Mouse (Mus musculus) embryonic facial prominence, embryonic 14.5 days (tissue): ENCODE results near the gene Rab37. TPM values are rescaled to one million over a fixed set of nuclear protein-coding genes. Genes with fewer than 3 reads are reported as not detected.

Source experiments
- ATAC-seq: fragments of 200-750 bp; cut with Nextera tagmentation; 2 replicates; pipeline ENCODE4 v1.8.0; 2017; ENCODE audit warnings: low read depth, moderate number of reproducible peaks, moderate TSS enrichment
- DNase-seq: peaks from one replicate; pipeline ENCODE4 v3.0.0-alpha.2; 2015; ENCODE audit warnings: low spot score
- H3K27ac ChIP-seq: fragments of 300-500 bp; sonication (generic); replicated peaks from 2 replicates; pipeline ENCODE4 v1.5.1; 2014; ENCODE audit warnings: low read depth, mild to moderate bottlenecking, low read length, moderate library complexity
- H3K27me3 ChIP-seq: fragments of 300-500 bp; sonication (generic); replicated peaks from 2 replicates; pipeline ENCODE4 v1.6.1; 2014; ENCODE audit warnings: low read length; ENCODE audit not compliant: control insufficient read depth, insufficient read depth
- H3K36me3 ChIP-seq: fragments of 300-500 bp; sonication (generic); 2 replicates; pipeline ENCODE4 v1.6.1; 2014; ENCODE audit warnings: low read length, mixed read lengths; ENCODE audit not compliant: control insufficient read depth, insufficient read depth
- H3K4me1 ChIP-seq: fragments of 300-500 bp; sonication (generic); 2 replicates; pipeline ENCODE4 v1.6.1; 2014; ENCODE audit warnings: antibody characterized with exemption, low read length; ENCODE audit not compliant: control insufficient read depth, insufficient read depth
- H3K4me2 ChIP-seq: fragments of 300-500 bp; sonication (generic); 2 replicates; pipeline ENCODE4 v1.6.1; 2014; ENCODE audit warnings: low read depth, mild to moderate bottlenecking, low read length, moderate library complexity, mixed read lengths
- H3K4me3 ChIP-seq: fragments of 300-500 bp; sonication (generic); 2 replicates; pipeline ENCODE4 v1.5.1; 2014; ENCODE audit warnings: low read depth, mild to moderate bottlenecking, low read length
- H3K9ac ChIP-seq: fragments of 300-500 bp; sonication (generic); 2 replicates; pipeline ENCODE4 v1.6.1; 2014; ENCODE audit warnings: low read depth, mild to moderate bottlenecking, low read length, moderate library complexity, mixed read lengths
- H3K9me3 ChIP-seq: fragments of 300-500 bp; sonication (generic); 2 replicates; pipeline ENCODE4 v1.6.1; 2016; ENCODE audit warnings: low read length; ENCODE audit not compliant: control insufficient read depth
- WGBS: fragments of 180-500 bp; shearing (Covaris S2); extraction: QIAGEN DNeasy Blood & Tissue Kit; methylation state at CpG from one replicate; pipeline ENCODE4 v1.1.7; 2014; 5-methylcytosine and 5-hydroxymethylcytosine counted together
- polyA plus RNA-seq: library from polyadenylated mRNA; unstranded; fragments of >200 nt; fragmentation: Nextera tagmentation; extraction: Ambion mirVana; gene quantifications from 2 replicates; pipeline ENCODE4 v1.2.1, GENCODE M21; 2014

Rab37 gene
- polyA plus RNA-seq, 1 experiment from 2014 or later = 1.6 TPM

GRCm38 (mm10) chr11:115153088-115153487 is 61.9 kb downstream of the Rab37 start:
- DNase-seq (no peak), ATAC-seq (no peak)
- Histone ChIP-seq H3K4me2 (no peak overlapping the region), H3K27ac (no peak overlapping the region), H3K36me3 (no peaks in the 10 kb centered on the region), H3K9ac (no peak overlapping the region), H3K27me3 (peaks cover 32% of the 10 kb centered on the region), H3K4me1 (peaks cover 2% of the 10 kb centered on the region), H3K4me3 (no peak overlapping the region), H3K9me3 (no peaks in the 10 kb centered on the region)
- WGBS = 78% methylated on average over 9 of the region's 9 CpGs

- peak; percentile 60 for ATAC-seq
- H3K4me1 ChIP-seq = peaks cover 7% of the 10 kb centered on the region
- H3K27me3 ChIP-seq = peaks cover 32% of the 10 kb centered on the region
- DNase-seq = peak; percentile 71
- no peaks in the 10 kb centered on the region for H3K36me3 ChIP-seq
- H3K9me3 ChIP-seq = no peaks in the 10 kb centered on the region
- no peak overlapping the region for H3K27ac ChIP-seq
- H3K9ac ChIP-seq = 0 out of 2 replicates have a peak overlapping the region, but pooled peaks have one; percentile 34
- peak overlapping the region; percentile 25 for H3K4me3 ChIP-seq
- peak overlapping the region; percentile 51 for H3K4me2 ChIP-seq
- WGBS = under 1% methylated on average over 23 of the region's 35 CpGs
Measured at GRCm38 (mm10) chr11:115153699-115154292, 62.6 kb downstream of the Rab37 start.

GRCm38 (mm10) chr11:115155053-115155634 is 63.9 kb downstream of the Rab37 start:
- Histone ChIP-seq H3K9ac (no peak overlapping the region), H3K9me3 (no peaks in the 10 kb centered on the region), H3K27me3 (peaks cover 32% of the 10 kb centered on the region), H3K27ac (no peak overlapping the region), H3K4me3 (no peak overlapping the region), H3K36me3 (no peaks in the 10 kb centered on the region), H3K4me2 (no peak overlapping the region), H3K4me1 (peaks cover 7% of the 10 kb centered on the region)
- WGBS = 7% methylated on average over 5 of the region's 5 CpGs
- ATAC-seq = no peak
- no peak for DNase-seq

GRCm38 (mm10) chr11:115157933-115158719 is 66.9 kb downstream of the Rab37 start:
- DNase-seq (no peak), ATAC-seq (no peak)
- H3K4me1 ChIP-seq = peaks cover 16% of the 10 kb centered on the region
- peak overlapping the region; percentile 15; the same call in 1 of the 2 replicates for H3K9ac ChIP-seq
- no peak overlapping the region for H3K4me2 ChIP-seq
- WGBS = 22% methylated on average over 10 of the region's 12 CpGs
- no peak overlapping the region for H3K4me3 ChIP-seq
- no peaks in the 10 kb centered on the region for H3K36me3 ChIP-seq
- peaks cover 29% of the 10 kb centered on the region for H3K27me3 ChIP-seq
- H3K27ac ChIP-seq = no peak overlapping the region; the same call in 1 of the 2 replicates
- no peaks in the 10 kb centered on the region for H3K9me3 ChIP-seq

GRCm38 (mm10) chr11:115160016-115160797 is 69.0 kb downstream of the Rab37 start:
- WGBS = 59% methylated on average over 11 of the region's 11 CpGs

GRCm38 (mm10) chr11:115160883-115161577 is 69.8 kb downstream of the Rab37 start:
- H3K27me3 ChIP-seq = peaks cover 31% of the 10 kb centered on the region
- no peak overlapping the region for H3K27ac ChIP-seq
- H3K9ac ChIP-seq = no peak overlapping the region
- no peaks in the 10 kb centered on the region for H3K9me3 ChIP-seq
- no peaks in the 10 kb centered on the region for H3K36me3 ChIP-seq
- H3K4me3 ChIP-seq = no peak overlapping the region
- WGBS = 32% methylated on average over 10 of the region's 10 CpGs
- DNase-seq = peak; percentile 62
- peaks cover 32% of the 10 kb centered on the region for H3K4me1 ChIP-seq
- ATAC-seq = no peak
- no peak overlapping the region for H3K4me2 ChIP-seq

More at GRCm38 (mm10) chr11:115160016-115160797, 69.0 kb downstream of the Rab37 start:
- no peaks in the 10 kb centered on the region for H3K9me3 ChIP-seq
- no peak overlapping the region for H3K27ac ChIP-seq
- peaks cover 31% of the 10 kb centered on the region for H3K27me3 ChIP-seq
- peaks cover 32% of the 10 kb centered on the region for H3K4me1 ChIP-seq
- ATAC-seq (no peak), DNase-seq (no peak)
- no peaks in the 10 kb centered on the region for H3K36me3 ChIP-seq
- no peak overlapping the region for H3K4me3 ChIP-seq
- H3K4me2 ChIP-seq = no peak overlapping the region
- H3K9ac ChIP-seq = no peak overlapping the region

GRCm38 (mm10) chr11:115161578-115162204 is 70.5 kb downstream of the Rab37 start:
- 58% methylated on average over 9 of the region's 9 CpGs for WGBS
- Histone ChIP-seq H3K27ac (no peak overlapping the region), H3K9me3 (no peaks in the 10 kb centered on the region), H3K4me3 (no peak overlapping the region), H3K36me3 (no peaks in the 10 kb centered on the region), H3K4me2 (no peak overlapping the region), H3K4me1 (peaks cover 32% of the 10 kb centered on the region), H3K9ac (no peak overlapping the region), H3K27me3 (peaks cover 34% of the 10 kb centered on the region)
- ATAC-seq (no peak), DNase-seq (no peak)
